Mouse (Mus musculus) left cerebral cortex, postnatal 25 days (tissue): Measurements from ENCODE around the gene Man2a1. TPM values are rescaled to one million over a fixed set of nuclear protein-coding genes. Genes with fewer than 3 reads are reported as not detected.

Experiments used
- DNase-seq, 2 experiments: peaks; one replicate each; pipeline ENCODE4 v3.0.0; 2022; ENCODE audit warnings: low spot score in 2 of 2, mixed read lengths in 1 of 2
- intact Hi-C: fragments of 180-260 bp; cut with DNase I; formaldehyde crosslinking; loops from one replicate; pipeline ENCODE4 v1.15.1; 2025
- total RNA-seq, 2 experiments: library from RNA; stranded (reverse); gene quantifications; 2 replicates each; pipeline ENCODE4 v1.2.3; 2021

Gene Man2a1
- total RNA-seq, 2 experiments from 2014 or later: 17.6 to 20.2 TPM

- peak in 1 of 2 experiments; percentile 50 for DNase-seq
- intact Hi-C loops: loop anchor here (2.0 to 10.0 kb wide), 3 partner anchors 268 to 954 kb away; no protein-coding TSS in a partner anchor
These were observed 685 bp downstream of the Man2a1 start for GRCm38 (mm10) chr17:64601091-64601750.

- intact Hi-C loops: loop anchor here (2.0 to 10.0 kb wide), 3 partner anchors 269 to 953 kb away; no protein-coding TSS in a partner anchor
- peak; percentile 62 to 75 for DNase-seq
These were observed 1.4 kb downstream of the Man2a1 start for GRCm38 (mm10) chr17:64601751-64602578.

GRCm38 (mm10) chr17:64603134-64603533 is 2.6 kb downstream of the Man2a1 start:
- no peak for DNase-seq
- intact Hi-C loops: loop anchor here (5.0 to 10.0 kb wide), 2 partner anchors 649 to 952 kb away; no protein-coding TSS in a partner anchor

GRCm38 (mm10) chr17:64603534-64603933 is 3.0 kb downstream of the Man2a1 start:
- no peak for DNase-seq
- intact Hi-C loops: loop anchor here (5.0 to 10.0 kb wide), 2 partner anchors 649 to 951 kb away; no protein-coding TSS in a partner anchor

GRCm38 (mm10) chr17:64604163-64604562 is 3.6 kb downstream of the Man2a1 start:
- intact Hi-C loops: loop anchor here (5.0 to 10.0 kb wide), 2 partner anchors 648 to 951 kb away; no protein-coding TSS in a partner anchor
- DNase-seq: no peak

- no peak for DNase-seq
- intact Hi-C loops: loop anchor here (10.0 kb wide), 1 partner anchor 947 kb away; no protein-coding TSS in a partner anchor
These were observed 7.7 kb downstream of the Man2a1 start for GRCm38 (mm10) chr17:64608228-64608627.

GRCm38 (mm10) chr17:64608923-64609598 is 8.5 kb downstream of the Man2a1 start:
- intact Hi-C loops: loop anchor here (10.0 kb wide), 1 partner anchor 946 kb away; no protein-coding TSS in a partner anchor
- no peak for DNase-seq

- DNase-seq: no peak
- intact Hi-C loops: loop anchor here (10.0 kb wide), 1 partner anchor 945 kb away; no protein-coding TSS in a partner anchor
These were observed 9.2 kb downstream of the Man2a1 start for GRCm38 (mm10) chr17:64609741-64610140.

- intact Hi-C loops: no loop called here
These were observed 10.9 kb downstream of the Man2a1 start for GRCm38 (mm10) chr17:64611426-64611825.

GRCm38 (mm10) chr17:64612135-64612885 is 11.8 kb downstream of the Man2a1 start:
- peak in 1 of 2 experiments; percentile 47 for DNase-seq
- intact Hi-C loops: no loop called here

More at GRCm38 (mm10) chr17:64611426-64611825, 10.9 kb downstream of the Man2a1 start:
- DNase-seq: no peak

- intact Hi-C loops: no loop called here
- no peak for DNase-seq
These were observed 12.4 kb downstream of the Man2a1 start for GRCm38 (mm10) chr17:64612930-64613329.

GRCm38 (mm10) chr17:64613351-64613750 is 12.8 kb downstream of the Man2a1 start:
- no peak for DNase-seq
- intact Hi-C loops: no loop called here

- intact Hi-C loops: no loop called here
These were observed 14.3 kb downstream of the Man2a1 start for GRCm38 (mm10) chr17:64614804-64615203.

GRCm38 (mm10) chr17:64615420-64615819 is 14.9 kb downstream of the Man2a1 start:
- DNase-seq: no peak
- intact Hi-C loops: no loop called here

More at GRCm38 (mm10) chr17:64614804-64615203, 14.3 kb downstream of the Man2a1 start:
- DNase-seq: no peak

GRCm38 (mm10) chr17:64616259-64616658 is 15.7 kb downstream of the Man2a1 start:
- no peak for DNase-seq
- intact Hi-C loops: no loop called here

- intact Hi-C loops: no loop called here
- no peak for DNase-seq
These were observed 17.3 kb downstream of the Man2a1 start for GRCm38 (mm10) chr17:64617838-64618237.

GRCm38 (mm10) chr17:64618996-64619395 is 18.5 kb downstream of the Man2a1 start:
- intact Hi-C loops: no loop called here
- DNase-seq: peak in 1 of 2 experiments; percentile 75

GRCm38 (mm10) chr17:64620135-64620534 is 19.6 kb downstream of the Man2a1 start:
- intact Hi-C loops: loop anchor here (5.0 kb wide), 1 partner anchor 127 kb away; no protein-coding TSS in a partner anchor
- DNase-seq: peak in 1 of 2 experiments; percentile 45

- intact Hi-C loops: loop anchor here (5.0 kb wide), 1 partner anchor 127 kb away; no protein-coding TSS in a partner anchor
- DNase-seq: no peak
These were observed 20.1 kb downstream of the Man2a1 start for GRCm38 (mm10) chr17:64620627-64621026.
